Mouse (Mus musculus): ENCODE data around the gene Slc44a3. TPM values are rescaled to one million over a fixed set of nuclear protein-coding genes. Genes with fewer than 3 reads are reported as not detected.

Slc44a3 gene
- polyA plus RNA-seq, 1 experiment from 2014 or later = 0.77 TPM

DNA sequence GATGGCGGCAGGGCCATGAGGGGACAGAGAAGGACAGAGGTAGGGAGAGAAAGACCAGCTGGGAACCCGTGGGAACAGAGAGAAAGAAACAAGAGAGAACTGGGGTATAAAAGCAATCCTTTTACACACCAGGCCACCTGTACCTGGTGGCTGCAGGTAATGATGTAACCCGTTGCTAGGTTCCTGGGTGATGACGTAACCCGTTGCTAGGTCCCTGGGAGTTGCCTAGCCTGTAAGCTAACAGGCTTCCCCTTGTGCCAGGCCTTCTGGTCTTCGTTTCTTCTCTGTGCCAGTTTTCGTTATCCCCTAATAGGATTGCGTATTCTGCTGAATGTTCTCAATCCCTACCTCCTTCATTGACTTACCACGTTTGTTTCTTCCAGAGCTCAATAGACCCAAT is 36.8 kb upstream of the Slc44a3 start:
- Histone ChIP-seq H3K27me3 (no peaks in the 10 kb centered on the region), H3K36me3 (no peaks in the 10 kb centered on the region), H3K27ac (replicated peaks) (no peak overlapping the region), H3K9ac (no peak overlapping the region), H3K4me2 (no peak overlapping the region), H3K4me1 (replicated peaks) (no peaks in the 10 kb centered on the region), H3K4me3 (no peak overlapping the region), H3K9me3 (no peaks in the 10 kb centered on the region)
- no peak for ATAC-seq (ENCODE audit: low read depth)
- 88% methylated on average over 9 of the region's 9 CpGs for WGBS

DNA sequence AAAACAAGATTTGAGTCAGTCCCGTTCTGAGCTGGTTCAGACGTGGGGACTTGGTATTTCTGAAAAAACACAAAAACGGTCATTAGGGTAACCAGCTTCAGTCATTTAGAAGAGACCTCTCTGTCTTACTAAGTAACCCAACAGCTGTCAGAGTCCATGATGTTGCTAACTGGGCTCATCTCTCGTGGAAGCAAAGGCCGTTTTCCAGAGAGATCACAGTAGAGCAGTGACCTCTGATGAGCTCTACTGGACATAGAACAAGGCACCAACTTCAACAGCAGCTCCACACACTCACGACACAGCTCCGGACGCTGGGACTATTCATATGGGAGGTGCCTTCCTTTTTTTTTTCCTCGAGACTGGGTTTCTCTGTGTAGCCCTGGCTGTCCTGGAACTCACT is 35.7 kb upstream of the Slc44a3 start:
- Histone ChIP-seq H3K27ac (replicated peaks) (no peak overlapping the region), H3K9me3 (no peaks in the 10 kb centered on the region)
- 90% methylated on average over 9 of the region's 9 CpGs for WGBS

DNA sequence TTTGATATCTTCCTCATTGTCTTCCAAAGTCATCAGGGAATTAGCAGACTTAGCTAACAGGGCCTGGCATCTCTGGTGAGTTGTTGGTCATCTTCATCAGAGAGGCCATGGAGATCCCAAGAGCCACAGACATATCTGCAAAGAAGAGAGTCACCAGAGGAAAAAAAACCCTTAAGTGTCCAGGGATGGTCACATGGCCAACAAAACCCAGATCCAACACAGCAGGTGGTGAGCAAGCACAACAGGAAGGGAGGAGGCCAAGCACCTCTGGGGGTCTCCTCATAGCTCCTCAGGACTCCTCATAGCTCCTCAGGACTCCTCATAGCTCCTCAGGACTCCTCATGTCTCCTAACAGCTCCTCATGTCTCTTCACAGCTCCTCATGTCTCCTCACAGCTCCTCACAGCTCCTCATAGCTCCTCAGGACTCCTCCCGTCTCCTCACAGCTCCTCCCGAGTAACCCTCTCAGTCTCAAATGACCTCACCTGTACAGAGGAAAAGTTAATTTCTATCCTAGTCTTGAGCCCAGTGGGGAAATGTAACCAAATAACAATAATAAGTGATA is 35.2 kb upstream of the Slc44a3 start:
- Histone ChIP-seq H3K27me3 (no peaks in the 10 kb centered on the region), H3K4me1 (replicated peaks) (no peaks in the 10 kb centered on the region), H3K9me3 (no peaks in the 10 kb centered on the region), H3K36me3 (no peaks in the 10 kb centered on the region), H3K27ac (replicated peaks) (no peak overlapping the region), H3K4me2 (no peak overlapping the region), H3K4me3 (no peak overlapping the region), H3K9ac (no peak overlapping the region)
- 82% methylated on average over 2 of the region's 2 CpGs for WGBS
- no peak for ATAC-seq (ENCODE audit: low read depth)

More for the DNA sequence above, 35.7 kb upstream of the Slc44a3 start:
- no peaks in the 10 kb centered on the region for H3K4me1 ChIP-seq (replicated peaks)
- H3K4me3 ChIP-seq = no peak overlapping the region
- H3K9ac ChIP-seq = no peak overlapping the region
- ATAC-seq (ENCODE audit: low read depth) = no peak
- H3K4me2 ChIP-seq = no peak overlapping the region
- H3K27me3 ChIP-seq = no peaks in the 10 kb centered on the region
- H3K36me3 ChIP-seq = no peaks in the 10 kb centered on the region

DNA sequence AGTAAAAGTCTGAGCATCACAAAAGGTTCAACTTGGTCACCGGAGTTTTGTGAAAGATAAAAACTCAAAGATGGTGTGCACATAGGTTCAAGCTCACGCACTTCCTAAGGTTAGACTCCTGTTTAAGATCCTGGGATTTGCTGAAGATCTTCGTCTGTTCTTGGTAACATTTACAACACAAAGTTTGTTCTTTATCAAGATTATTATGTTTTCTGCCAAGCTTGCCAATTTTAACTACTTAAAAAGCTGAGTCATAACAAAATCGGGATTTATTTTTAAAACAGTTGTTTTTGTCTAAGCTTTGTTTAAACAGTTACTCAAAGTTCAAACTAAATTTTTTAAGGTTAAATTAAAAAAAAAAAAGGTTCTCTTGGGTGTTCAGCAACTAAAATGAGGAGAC is 34.7 kb upstream of the Slc44a3 start:
- 93% methylated on average over 4 of the region's 4 CpGs for WGBS
- Histone ChIP-seq H3K27me3 (no peaks in the 10 kb centered on the region), H3K4me1 (replicated peaks) (no peaks in the 10 kb centered on the region), H3K9me3 (no peaks in the 10 kb centered on the region), H3K9ac (no peak overlapping the region), H3K27ac (replicated peaks) (no peak overlapping the region), H3K36me3 (no peaks in the 10 kb centered on the region), H3K4me2 (no peak overlapping the region), H3K4me3 (no peak overlapping the region)
- ATAC-seq (ENCODE audit: low read depth) = no peak

DNA sequence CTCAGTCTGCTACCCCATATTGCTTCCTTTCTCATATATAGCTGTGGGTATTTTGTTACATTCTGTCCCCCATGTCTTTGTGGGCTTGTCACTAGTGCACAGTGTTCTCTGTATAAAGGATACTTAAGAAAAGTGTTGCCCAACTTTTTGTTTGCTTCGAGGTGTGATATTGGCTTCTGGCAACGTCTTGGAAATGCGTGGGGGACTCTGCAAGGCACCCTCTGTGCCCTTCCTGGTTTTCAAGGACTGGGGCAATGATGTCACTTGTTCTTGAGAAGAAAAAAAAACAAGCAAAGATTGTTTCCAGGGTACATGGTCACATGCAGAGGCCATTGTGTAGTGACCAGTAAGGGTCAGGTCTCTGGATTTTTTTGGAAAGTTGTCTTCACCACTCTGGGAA is 29.6 kb upstream of the Slc44a3 start:
- Histone ChIP-seq H3K36me3 (no peaks in the 10 kb centered on the region), H3K27me3 (no peaks in the 10 kb centered on the region), H3K9ac (no peak overlapping the region), H3K27ac (replicated peaks) (no peak overlapping the region), H3K4me3 (no peak overlapping the region), H3K4me1 (replicated peaks) (no peaks in the 10 kb centered on the region), H3K9me3 (no peaks in the 10 kb centered on the region), H3K4me2 (no peak overlapping the region)
- no peak for ATAC-seq (ENCODE audit: low read depth)
- 86% methylated on average over 3 of the region's 3 CpGs for WGBS

DNA sequence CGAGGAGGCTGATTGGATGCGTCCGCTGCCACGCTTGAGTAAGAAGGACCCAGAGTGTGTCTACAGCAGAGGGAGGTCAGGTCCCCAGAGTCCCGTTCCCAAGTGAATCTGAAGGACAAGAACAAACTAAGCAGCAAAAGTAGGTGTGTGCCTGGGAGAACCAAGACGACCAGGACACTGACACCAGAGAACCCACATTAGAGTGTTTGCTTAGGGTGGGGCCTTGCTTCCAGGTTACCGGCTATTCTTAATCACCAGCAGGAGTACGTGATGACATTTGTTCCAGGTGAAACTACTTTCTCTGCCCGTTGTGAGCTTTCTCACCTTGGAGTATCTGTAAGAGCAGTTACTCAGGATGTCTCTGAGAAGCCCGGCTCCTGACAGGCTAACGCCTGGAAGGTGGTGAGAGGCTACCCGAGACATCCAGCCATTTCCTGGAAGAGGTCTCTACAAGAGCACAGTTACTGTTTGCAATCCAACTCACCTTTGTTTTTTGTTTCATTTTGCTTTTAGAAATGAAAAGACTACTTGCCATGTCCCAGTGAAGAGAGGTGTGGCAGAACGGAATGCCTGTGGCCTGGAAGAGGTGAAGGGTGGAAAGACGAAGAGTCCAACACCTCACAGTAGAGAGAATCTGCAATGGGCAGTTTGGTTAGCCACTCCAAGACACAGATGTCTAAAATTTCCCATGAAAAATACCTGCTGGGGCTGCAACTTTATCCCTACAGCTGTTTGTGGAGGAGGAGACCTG is 28.1 kb upstream of the Slc44a3 start:
- Histone ChIP-seq H3K36me3 (no peaks in the 10 kb centered on the region), H3K9me3 (no peaks in the 10 kb centered on the region), H3K9ac (no peak overlapping the region), H3K27ac (replicated peaks) (no peak overlapping the region), H3K4me3 (no peak overlapping the region), H3K27me3 (no peaks in the 10 kb centered on the region), H3K4me2 (no peak overlapping the region), H3K4me1 (replicated peaks) (no peaks in the 10 kb centered on the region)
- 90% methylated on average over 14 of the region's 14 CpGs for WGBS
- no peak for ATAC-seq (ENCODE audit: low read depth)

DNA sequence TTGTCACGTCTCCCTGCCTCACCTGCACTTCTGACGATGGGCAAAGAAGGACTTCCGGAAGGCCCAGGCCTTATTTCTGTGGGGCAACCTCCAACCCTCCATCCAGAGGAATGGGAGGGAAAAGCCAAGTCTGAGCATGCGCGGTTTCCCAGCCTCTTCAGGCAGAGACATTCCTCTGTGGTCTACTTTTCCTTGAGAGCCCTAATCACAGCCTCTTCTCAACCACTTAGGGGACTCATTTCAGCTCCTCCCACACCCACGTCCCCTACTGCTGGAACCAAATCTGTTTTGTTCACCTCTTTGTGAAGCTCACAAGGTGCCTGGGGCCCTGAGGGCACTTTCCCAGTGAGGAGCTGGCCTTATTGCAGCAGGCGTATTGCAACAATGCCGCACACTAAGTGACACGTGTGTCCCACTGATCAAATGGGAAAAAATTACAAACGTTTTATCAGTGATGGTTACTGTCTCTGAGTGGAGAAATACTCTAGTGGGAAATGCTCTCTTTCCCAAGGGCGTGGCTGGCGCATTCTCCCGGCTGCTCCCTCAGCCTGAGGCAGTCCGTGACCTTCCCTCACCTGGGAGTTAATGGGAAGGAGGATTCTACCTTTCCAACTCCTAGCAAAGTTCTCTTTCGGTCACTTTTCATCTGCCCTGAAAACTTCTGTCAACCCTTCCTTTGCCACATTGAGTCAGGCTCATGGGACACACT is 27.4 kb upstream of the Slc44a3 start:
- no peak for ATAC-seq (ENCODE audit: low read depth)
- Histone ChIP-seq H3K9me3 (no peaks in the 10 kb centered on the region), H3K9ac (no peak overlapping the region), H3K4me3 (no peak overlapping the region), H3K27ac (replicated peaks) (no peak overlapping the region), H3K27me3 (no peaks in the 10 kb centered on the region), H3K36me3 (no peaks in the 10 kb centered on the region), H3K4me1 (replicated peaks) (no peaks in the 10 kb centered on the region), H3K4me2 (no peak overlapping the region)
- 76% methylated on average over 15 of the region's 15 CpGs for WGBS

DNA sequence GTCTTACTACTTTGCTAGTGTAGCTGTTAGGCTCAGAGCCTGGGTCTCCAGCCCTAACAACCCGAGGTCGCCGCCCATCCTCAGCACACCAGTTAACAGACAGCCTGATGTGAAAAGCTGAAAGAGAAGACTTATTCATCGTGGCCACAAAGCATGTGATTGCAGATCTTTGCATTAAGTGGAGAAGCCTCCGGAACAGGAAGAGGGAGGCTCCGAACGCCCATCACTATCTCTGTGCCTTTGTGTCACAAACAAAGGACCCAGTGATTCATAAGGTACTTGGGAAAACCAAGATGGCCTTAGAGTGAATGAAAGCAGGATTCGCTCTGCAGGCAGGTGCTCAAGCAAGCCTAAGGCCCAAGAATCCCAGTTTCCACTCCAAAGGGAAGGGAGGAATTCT is 26.7 kb upstream of the Slc44a3 start:
- no peak for ATAC-seq (ENCODE audit: low read depth)
- no peak overlapping the region for H3K27ac ChIP-seq (replicated peaks)
- H3K9me3 ChIP-seq = no peaks in the 10 kb centered on the region
- 51% methylated on average over 8 of the region's 8 CpGs for WGBS
- H3K9ac ChIP-seq = no peak overlapping the region
- H3K4me3 ChIP-seq = no peak overlapping the region
- no peaks in the 10 kb centered on the region for H3K4me1 ChIP-seq (replicated peaks)
- no peaks in the 10 kb centered on the region for H3K36me3 ChIP-seq
- H3K4me2 ChIP-seq = no peak overlapping the region
- no peaks in the 10 kb centered on the region for H3K27me3 ChIP-seq

DNA sequence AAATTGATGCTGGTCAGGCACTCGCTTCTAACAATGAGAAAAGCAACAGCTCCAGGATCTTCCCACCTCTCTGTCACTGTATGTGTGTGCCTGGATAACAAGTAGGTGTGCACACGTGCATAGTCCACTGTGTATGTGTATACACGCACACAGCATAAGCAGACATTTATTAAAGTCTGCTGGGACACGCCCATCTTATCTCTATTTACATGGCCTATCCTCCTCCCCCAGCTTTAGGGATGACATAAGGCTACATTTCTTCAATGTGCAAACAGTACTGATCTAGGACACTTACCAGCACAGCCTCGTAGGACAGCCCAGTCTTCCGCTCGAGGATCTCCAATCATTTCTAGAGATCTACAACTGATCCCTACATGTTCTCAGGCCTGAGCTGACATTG is 24.1 kb upstream of the Slc44a3 start:
- Histone ChIP-seq H3K9me3 (no peaks in the 10 kb centered on the region), H3K27ac (replicated peaks) (no peak overlapping the region), H3K4me3 (no peak overlapping the region), H3K4me1 (replicated peaks) (peaks cover 7% of the 10 kb centered on the region; the same call in 1 of the 2 replicates), H3K4me2 (no peak overlapping the region), H3K27me3 (no peaks in the 10 kb centered on the region), H3K36me3 (no peaks in the 10 kb centered on the region), H3K9ac (no peak overlapping the region)
- WGBS = 90% methylated on average over 7 of the region's 7 CpGs
- no peak for ATAC-seq (ENCODE audit: low read depth)

DNA sequence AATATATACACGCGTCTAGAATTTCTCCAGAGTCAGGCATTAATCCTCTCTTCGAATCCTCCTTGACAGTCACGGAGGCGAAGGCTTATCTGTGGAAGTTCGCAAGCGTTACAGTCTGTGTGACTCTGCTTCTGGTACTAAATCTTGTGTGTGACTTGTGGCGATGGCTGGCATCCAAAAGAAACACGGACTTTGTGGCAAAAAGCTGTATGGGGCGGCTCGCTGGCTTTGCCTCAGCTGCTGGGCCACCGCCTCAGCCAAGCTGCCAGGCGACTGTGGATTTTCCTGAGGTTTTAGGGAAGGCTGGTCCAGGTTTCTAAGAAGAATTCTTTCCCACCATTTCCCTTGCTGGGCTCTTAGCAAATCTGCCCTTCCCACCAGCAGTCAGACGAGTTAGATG is 21.1 kb upstream of the Slc44a3 start:
- H3K27ac ChIP-seq (replicated peaks) = no peak overlapping the region
- 56% methylated on average over 14 of the region's 14 CpGs for WGBS
- H3K36me3 ChIP-seq = no peaks in the 10 kb centered on the region
- no peak for ATAC-seq (ENCODE audit: low read depth)
- H3K4me2 ChIP-seq = no peak overlapping the region
- H3K4me3 ChIP-seq = no peak overlapping the region
- H3K27me3 ChIP-seq = no peaks in the 10 kb centered on the region
- peaks cover 7% of the 10 kb centered on the region; the same call in 1 of the 2 replicates for H3K4me1 ChIP-seq (replicated peaks)
- H3K9me3 ChIP-seq = no peaks in the 10 kb centered on the region
- no peak overlapping the region for H3K9ac ChIP-seq

DNA sequence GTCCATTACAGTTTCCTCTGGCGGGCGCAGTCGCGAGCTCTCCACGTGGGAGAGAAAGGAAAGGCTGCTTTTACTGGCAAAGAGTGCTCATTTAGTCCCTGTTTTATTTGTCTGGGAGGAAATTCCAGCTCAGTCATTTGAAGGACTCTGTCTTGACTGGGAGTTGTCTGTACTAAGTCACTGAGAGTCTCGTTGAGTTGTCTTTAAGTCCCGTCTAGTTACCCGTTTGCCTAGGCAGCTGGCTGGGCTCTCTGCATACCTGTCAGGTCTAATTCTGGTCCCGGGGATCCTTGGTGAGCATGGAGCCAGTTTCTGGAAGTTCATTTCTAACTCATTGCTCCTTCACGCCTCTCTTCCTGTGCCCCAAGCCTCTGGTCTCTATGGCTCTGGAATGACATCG is 20.5 kb upstream of the Slc44a3 start:
- H3K27me3 ChIP-seq = no peaks in the 10 kb centered on the region
- no peaks in the 10 kb centered on the region for H3K36me3 ChIP-seq
- peaks cover 7% of the 10 kb centered on the region; the same call in 1 of the 2 replicates for H3K4me1 ChIP-seq (replicated peaks)
- no peak overlapping the region for H3K4me2 ChIP-seq
- H3K27ac ChIP-seq (replicated peaks) = no peak overlapping the region
- ATAC-seq (ENCODE audit: low read depth) = no peak
- H3K4me3 ChIP-seq = no peak overlapping the region
- 65% methylated on average over 11 of the region's 11 CpGs for WGBS
- no peak overlapping the region for H3K9ac ChIP-seq
- H3K9me3 ChIP-seq = no peaks in the 10 kb centered on the region

DNA sequence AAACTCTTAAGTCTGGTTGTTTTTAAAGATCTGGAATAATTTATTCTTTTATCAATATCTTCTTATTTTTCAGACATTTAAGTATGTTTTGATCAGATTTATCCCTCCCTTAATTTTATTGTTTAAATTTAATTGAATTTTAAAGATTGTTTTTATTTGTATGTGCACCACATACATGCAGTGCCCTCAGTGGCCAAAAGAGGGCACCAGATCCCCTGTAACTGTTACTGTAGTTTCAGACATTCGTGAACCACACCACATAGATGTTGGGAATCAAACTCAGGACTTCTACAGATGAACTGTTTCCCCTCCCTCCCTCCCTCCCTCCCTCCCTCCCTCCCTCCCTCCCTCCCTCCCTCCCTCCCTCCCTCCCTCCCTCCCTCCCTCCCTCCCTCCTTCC is 18.2 kb upstream of the Slc44a3 start:
- no peak overlapping the region for H3K27ac ChIP-seq (replicated peaks)
- 0% methylated on average over 1 of the region's 1 CpGs for WGBS
- H3K4me3 ChIP-seq = no peak overlapping the region
- no peaks in the 10 kb centered on the region for H3K9me3 ChIP-seq
- ATAC-seq (ENCODE audit: low read depth) = no peak
- no peaks in the 10 kb centered on the region for H3K36me3 ChIP-seq
- H3K9ac ChIP-seq = no peak overlapping the region
- H3K4me2 ChIP-seq = no peak overlapping the region
- H3K27me3 ChIP-seq = no peaks in the 10 kb centered on the region
- H3K4me1 ChIP-seq (replicated peaks) = peaks cover 7% of the 10 kb centered on the region; the same call in 1 of the 2 replicates
